Mouse (Mus musculus) midbrain, embryonic 12.5 days (tissue): ENCODE results near the gene Tnks2. TPM values are rescaled to one million over a fixed set of nuclear protein-coding genes. Genes with fewer than 3 reads are reported as not detected.

ENCODE experiments used
- ATAC-seq: fragments of 200-750 bp; cut with Nextera tagmentation; 2 replicates; pipeline ENCODE4 v1.8.0; 2017; ENCODE audit warnings: low read depth, moderate TSS enrichment, moderate library complexity; ENCODE audit not compliant: low FRiP score
- H3K27ac ChIP-seq: fragments of 300-500 bp; sonication (generic); replicated peaks from 2 replicates; pipeline ENCODE4 v1.5.1; 2016; ENCODE audit warnings: mild to moderate bottlenecking
- H3K27me3 ChIP-seq: fragments of 300-500 bp; sonication (generic); 2 replicates; pipeline ENCODE4 v1.6.1; 2016; ENCODE audit warnings: mild to moderate bottlenecking
- H3K36me3 ChIP-seq: fragments of 300-500 bp; sonication (generic); 2 replicates; pipeline ENCODE4 v1.6.1; 2016
- H3K4me1 ChIP-seq: fragments of 300-500 bp; sonication (generic); 2 replicates; pipeline ENCODE4 v1.6.1; 2016
- H3K4me2 ChIP-seq: fragments of 300-500 bp; sonication (generic); replicated peaks from 2 replicates; pipeline ENCODE4 v1.6.1; 2016; ENCODE audit warnings: mild to moderate bottlenecking, moderate library complexity
- H3K4me3 ChIP-seq: fragments of 300-500 bp; sonication (generic); 2 replicates; pipeline ENCODE4 v1.5.1; 2016; ENCODE audit warnings: mild to moderate bottlenecking
- H3K9ac ChIP-seq: fragments of 300-500 bp; sonication (generic); replicated peaks from 2 replicates; pipeline ENCODE4 v1.6.1; 2016; ENCODE audit warnings: mild to moderate bottlenecking, moderate library complexity
- H3K9me3 ChIP-seq: fragments of 300-500 bp; sonication (generic); 2 replicates; pipeline ENCODE4 v1.6.1; 2016; ENCODE audit warnings: mild to moderate bottlenecking
- WGBS: fragments of 180-500 bp; shearing (Covaris S2); methylation state at CpG from one replicate; pipeline ENCODE4 v1.1.7; 2016; 5-methylcytosine and 5-hydroxymethylcytosine counted together
- polyA plus RNA-seq: library from polyadenylated mRNA; unstranded; fragments of >200 nt; fragmentation: Nextera tagmentation; extraction: Ambion mirVana; gene quantifications from 2 replicates; pipeline ENCODE4 v1.2.1, GENCODE M21; 2016

The Tnks2 gene
- 85.6 and 105 TPM in 2 replicates for polyA plus RNA-seq

DNA sequence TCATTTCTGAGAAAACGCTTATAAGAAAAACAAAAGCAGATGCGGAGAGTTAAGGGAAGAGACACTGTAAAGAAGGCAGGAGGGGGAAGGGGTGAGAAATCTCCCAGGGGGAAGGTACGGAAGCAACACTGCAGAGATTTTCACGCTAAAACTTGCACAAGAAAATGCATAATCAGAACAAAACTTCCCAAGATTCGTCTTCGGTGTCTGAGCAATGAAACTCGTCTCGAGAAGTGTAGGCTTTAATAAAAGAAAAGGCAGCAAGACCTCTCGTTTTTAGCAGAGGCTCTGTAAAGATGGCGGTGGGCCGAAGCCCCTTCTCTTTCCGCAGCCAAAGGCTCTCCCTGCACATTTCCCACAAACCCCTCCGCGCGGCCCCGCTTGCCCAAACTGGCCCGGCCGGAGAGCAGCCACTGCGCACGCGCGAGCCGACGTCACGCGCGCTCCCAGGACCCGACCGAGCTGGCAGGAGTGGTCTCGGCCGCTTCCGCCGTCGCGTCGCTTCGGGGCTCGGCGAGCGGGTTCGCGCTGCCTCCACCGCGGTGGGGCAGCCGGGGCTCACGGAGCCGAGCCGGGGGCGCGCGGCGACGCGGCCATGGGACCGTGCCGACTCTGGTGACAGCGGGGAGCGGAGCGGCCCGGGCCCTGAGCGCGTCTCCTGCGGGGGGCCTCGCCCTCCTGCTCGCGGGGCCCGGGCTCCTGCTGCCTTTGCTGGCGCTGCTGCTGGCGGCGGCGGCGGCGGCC is at the start of gene Tnks2:
Gene Tnks2 (plus strand): TSS at position 445 of the 744 bp plus-strand sequence.
- Histone ChIP-seq H3K9me3 (no peaks in the 10 kb centered on the region), H3K4me1 (peaks cover 19% of the 10 kb centered on the region), H3K36me3 (peaks cover 2% of the 10 kb centered on the region; the same call in 1 of the 2 replicates), H3K4me2 (peak within 1 kb of the TSS; percentile 66), H3K4me3 (peak within 1 kb of the TSS; percentile 100), H3K27ac (peak within 1 kb of the TSS; percentile 93), H3K27me3 (no peaks in the 10 kb centered on the region), H3K9ac (peak within 1 kb of the TSS; percentile 99)
- under 1% methylated on average over 51 of the region's 73 CpGs for WGBS
- peak; percentile 97 for ATAC-seq

DNA sequence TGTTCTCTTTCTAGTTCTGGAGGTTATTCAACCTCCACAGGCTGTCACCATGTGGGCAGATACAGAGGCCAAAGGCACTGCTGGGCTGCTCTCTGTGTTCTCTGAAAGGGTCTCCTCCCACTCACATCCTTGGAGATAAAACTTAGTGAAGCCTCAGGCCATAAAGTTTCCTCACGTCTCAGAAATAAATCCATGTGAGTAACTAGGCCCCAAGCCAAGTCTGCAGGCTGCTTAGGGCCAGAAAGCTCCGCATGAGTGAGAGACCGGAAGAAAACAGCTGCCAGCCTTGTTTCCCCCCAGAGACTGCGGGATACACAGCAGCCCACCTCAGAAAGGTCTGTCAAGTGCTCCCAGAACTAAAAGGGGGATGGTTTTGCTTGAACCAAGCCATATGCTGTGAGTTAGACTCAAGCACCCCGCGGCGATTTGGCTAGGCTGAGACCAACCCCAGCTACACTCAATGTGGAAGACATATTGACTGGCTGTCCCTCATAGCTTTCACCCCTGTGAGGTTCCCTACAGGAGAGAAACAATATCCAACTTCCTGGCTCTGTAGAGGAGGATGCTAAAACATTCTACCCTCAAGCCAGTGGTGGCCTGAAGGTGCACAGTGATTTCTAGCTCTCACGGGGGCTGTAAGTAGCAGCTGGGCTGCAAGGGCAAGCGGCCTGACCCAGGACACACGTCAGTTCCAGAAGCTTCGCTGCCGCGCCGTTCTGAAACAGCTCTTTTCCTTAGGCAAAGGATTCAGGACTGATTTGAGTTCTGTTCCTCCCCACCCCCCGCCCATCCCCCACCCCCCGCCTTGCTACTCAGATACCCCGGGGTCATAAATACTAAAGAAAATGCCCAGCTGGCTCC is 43.9 kb upstream of the Tnks2 start:
- Histone ChIP-seq H3K27me3 (no peaks in the 10 kb centered on the region), H3K4me3 (no peak overlapping the region), H3K36me3 (no peaks in the 10 kb centered on the region), H3K9ac (no peak overlapping the region), H3K9me3 (no peaks in the 10 kb centered on the region), H3K4me1 (no peaks in the 10 kb centered on the region), H3K4me2 (no peak overlapping the region), H3K27ac (no peak overlapping the region)
- WGBS: 85% methylated on average over 17 of the region's 17 CpGs
- no peak for ATAC-seq

- H3K4me3 ChIP-seq: no peak overlapping the region
- H3K36me3 ChIP-seq: no peaks in the 10 kb centered on the region
- H3K9ac ChIP-seq: no peak overlapping the region
- WGBS: 87% methylated on average over 8 of the region's 8 CpGs
- H3K27ac ChIP-seq: no peak overlapping the region
- H3K4me2 ChIP-seq: no peak overlapping the region
- no peaks in the 10 kb centered on the region for H3K4me1 ChIP-seq
- H3K9me3 ChIP-seq: no peaks in the 10 kb centered on the region
- H3K27me3 ChIP-seq: no peaks in the 10 kb centered on the region
- no peak for ATAC-seq
Measured at GRCm38 (mm10) chr19:36792589-36792988, 41.4 kb upstream of the Tnks2 start.

DNA sequence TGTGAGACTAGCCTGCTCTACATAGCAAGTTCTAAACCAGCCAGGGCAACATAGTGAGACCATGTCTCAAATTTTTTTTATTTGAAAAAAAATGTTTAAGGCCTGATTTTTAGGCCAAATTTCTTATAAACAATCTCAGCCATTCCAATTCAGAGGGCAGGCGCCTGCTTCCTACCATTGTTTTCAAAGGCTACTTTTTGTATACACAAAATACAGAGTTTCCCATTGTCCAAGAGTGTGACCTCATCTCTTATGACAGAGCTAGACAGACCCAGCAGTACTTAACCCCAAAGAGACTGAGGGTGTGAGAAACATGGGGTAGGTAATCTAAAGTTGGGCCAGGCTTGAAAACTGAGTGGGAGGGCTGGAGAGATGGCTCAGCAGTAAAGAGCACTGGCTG is 40.6 kb upstream of the Tnks2 start:
- Histone ChIP-seq H3K4me3 (no peak overlapping the region), H3K4me2 (no peak overlapping the region), H3K9ac (no peak overlapping the region), H3K27me3 (no peaks in the 10 kb centered on the region), H3K36me3 (no peaks in the 10 kb centered on the region), H3K4me1 (no peaks in the 10 kb centered on the region), H3K27ac (no peak overlapping the region), H3K9me3 (no peaks in the 10 kb centered on the region)
- ATAC-seq: no peak
- 80% methylated on average over 1 of the region's 1 CpGs for WGBS

DNA sequence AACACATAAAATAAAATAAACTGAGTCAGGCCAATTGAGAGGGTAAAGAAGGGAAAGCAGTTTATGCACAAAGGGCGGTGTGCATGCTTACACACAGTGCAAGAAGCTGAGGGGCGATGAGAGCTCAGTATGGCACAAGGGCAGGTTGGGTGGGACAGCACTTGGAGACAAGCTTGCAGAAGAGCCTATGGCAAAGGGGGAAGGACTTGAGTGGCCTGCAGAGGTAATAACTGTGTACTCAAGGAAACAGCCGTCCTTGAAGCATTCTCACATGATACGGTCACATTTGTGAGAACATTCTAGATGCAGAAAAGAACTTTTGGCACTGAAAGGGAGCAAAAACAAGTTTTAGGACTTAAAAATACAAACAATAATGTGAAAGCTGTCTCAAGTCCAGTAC is 40.0 kb upstream of the Tnks2 start:
- no peaks in the 10 kb centered on the region for H3K27me3 ChIP-seq
- H3K4me2 ChIP-seq: no peak overlapping the region
- H3K4me1 ChIP-seq: no peaks in the 10 kb centered on the region
- H3K27ac ChIP-seq: no peak overlapping the region
- ATAC-seq: no peak
- H3K9ac ChIP-seq: no peak overlapping the region
- no peak overlapping the region for H3K4me3 ChIP-seq
- H3K36me3 ChIP-seq: no peaks in the 10 kb centered on the region
- H3K9me3 ChIP-seq: no peaks in the 10 kb centered on the region
- WGBS: 92% methylated on average over 4 of the region's 4 CpGs

DNA sequence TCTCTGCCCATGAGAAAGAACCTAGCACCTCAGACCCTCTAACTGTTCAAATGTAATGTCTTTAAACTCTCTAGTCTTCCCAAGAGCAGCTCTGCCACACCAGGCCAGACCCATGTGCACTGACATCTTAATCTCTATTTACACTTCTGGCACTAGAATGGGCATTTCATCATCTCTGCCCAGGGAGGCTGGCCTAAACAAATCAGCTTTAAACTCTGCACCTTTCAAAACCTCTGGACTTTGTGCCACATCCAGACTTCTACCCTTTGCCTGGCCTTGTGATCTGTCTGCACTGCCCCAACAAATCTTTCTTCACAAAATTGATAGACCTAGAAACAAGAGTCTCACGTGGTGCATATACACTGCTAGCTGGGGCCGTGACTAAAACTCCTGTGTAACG is 38.8 kb upstream of the Tnks2 start:
- 71% methylated on average over 3 of the region's 3 CpGs for WGBS
- Histone ChIP-seq H3K27me3 (no peaks in the 10 kb centered on the region), H3K36me3 (no peaks in the 10 kb centered on the region), H3K9ac (no peak overlapping the region), H3K4me3 (no peak overlapping the region), H3K27ac (no peak overlapping the region), H3K4me2 (no peak overlapping the region), H3K4me1 (no peaks in the 10 kb centered on the region), H3K9me3 (no peaks in the 10 kb centered on the region)
- ATAC-seq: no peak

- WGBS: 78% methylated on average over 9 of the region's 9 CpGs
- no peaks in the 10 kb centered on the region for H3K9me3 ChIP-seq
- no peaks in the 10 kb centered on the region for H3K36me3 ChIP-seq
- H3K4me3 ChIP-seq: no peak overlapping the region
- no peak overlapping the region for H3K9ac ChIP-seq
- ATAC-seq: no peak
- no peaks in the 10 kb centered on the region for H3K27me3 ChIP-seq
- no peak overlapping the region for H3K27ac ChIP-seq
- no peaks in the 10 kb centered on the region for H3K4me1 ChIP-seq
- no peak overlapping the region for H3K4me2 ChIP-seq
Measured at GRCm38 (mm10) chr19:36796931-36797330, 37.1 kb upstream of the Tnks2 start.

DNA sequence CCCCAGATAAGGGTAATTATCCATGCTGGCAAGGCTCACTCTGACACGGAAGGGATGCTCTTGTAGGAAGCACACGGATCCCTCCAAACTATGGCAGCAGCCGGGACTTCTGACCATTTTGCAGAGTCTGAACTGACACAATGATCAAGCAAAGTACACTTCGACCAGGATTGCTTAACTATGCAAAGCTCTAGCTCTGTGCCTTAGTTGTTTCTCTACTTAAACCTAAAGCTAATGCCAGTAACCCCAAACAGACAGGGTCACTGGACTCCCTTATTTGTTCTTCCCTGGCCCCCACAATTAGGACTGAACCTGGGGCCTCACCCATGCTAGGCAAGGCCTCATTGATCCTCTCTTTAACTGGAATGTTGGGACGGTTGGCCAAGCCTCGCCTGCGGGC is 33.7 kb upstream of the Tnks2 start:
- no peaks in the 10 kb centered on the region for H3K27me3 ChIP-seq
- H3K9me3 ChIP-seq: 0 out of 2 replicates have a peak, but pooled peaks cover 2% of the 10 kb centered on the region
- no peak for ATAC-seq
- H3K4me3 ChIP-seq: no peak overlapping the region
- H3K4me2 ChIP-seq: no peak overlapping the region
- H3K4me1 ChIP-seq: no peaks in the 10 kb centered on the region
- WGBS: 87% methylated on average over 7 of the region's 7 CpGs
- no peak overlapping the region for H3K27ac ChIP-seq
- H3K36me3 ChIP-seq: no peaks in the 10 kb centered on the region
- no peak overlapping the region for H3K9ac ChIP-seq

- ATAC-seq: no peak
- no peaks in the 10 kb centered on the region for H3K27me3 ChIP-seq
- H3K36me3 ChIP-seq: no peaks in the 10 kb centered on the region
- 72% methylated on average over 9 of the region's 9 CpGs for WGBS
- no peak overlapping the region for H3K4me2 ChIP-seq
- H3K9me3 ChIP-seq: 0 out of 2 replicates have a peak, but pooled peaks cover 2% of the 10 kb centered on the region
- no peak overlapping the region for H3K4me3 ChIP-seq
- no peak overlapping the region for H3K9ac ChIP-seq
- no peak overlapping the region for H3K27ac ChIP-seq
- no peaks in the 10 kb centered on the region for H3K4me1 ChIP-seq
Measured at GRCm38 (mm10) chr19:36801856-36802641, 32.0 kb upstream of the Tnks2 start.

- H3K4me3 ChIP-seq: no peak overlapping the region
- ATAC-seq: no peak
- no peaks in the 10 kb centered on the region for H3K27me3 ChIP-seq
- WGBS: 95% methylated on average over 8 of the region's 8 CpGs
- 0 out of 2 replicates have a peak, but pooled peaks cover 2% of the 10 kb centered on the region for H3K9me3 ChIP-seq
- H3K9ac ChIP-seq: no peak overlapping the region
- no peak overlapping the region for H3K27ac ChIP-seq
- no peaks in the 10 kb centered on the region for H3K36me3 ChIP-seq
- H3K4me1 ChIP-seq: no peaks in the 10 kb centered on the region
- H3K4me2 ChIP-seq: no peak overlapping the region
Measured at GRCm38 (mm10) chr19:36803403-36803802, 30.6 kb upstream of the Tnks2 start.

- 75% methylated on average over 2 of the region's 2 CpGs for WGBS
- H3K4me1 ChIP-seq: no peaks in the 10 kb centered on the region
- H3K27ac ChIP-seq: no peak overlapping the region
- H3K4me3 ChIP-seq: no peak overlapping the region
- H3K36me3 ChIP-seq: no peaks in the 10 kb centered on the region
- H3K27me3 ChIP-seq: no peaks in the 10 kb centered on the region
- H3K9ac ChIP-seq: no peak overlapping the region
- H3K9me3 ChIP-seq: 0 out of 2 replicates have a peak, but pooled peaks cover 2% of the 10 kb centered on the region
- no peak overlapping the region for H3K4me2 ChIP-seq
- no peak for ATAC-seq
Measured at GRCm38 (mm10) chr19:36806842-36807241, 27.2 kb upstream of the Tnks2 start.
